Comparison of ENCODE assay signal across 37 mouse cellular contexts in genomic region chr7:47102970-47103369, GRCm38 (mm10). TPM values are rescaled to one million over a fixed set of nuclear protein-coding genes. Genes with fewer than 3 reads are reported as not detected.
"Had no signal": no experiment of that assay in that cellular context is flagged by ENCODE, and none has a peak within 500 bp of the region (broad histone marks: within the 10 kb centered on the region; RNA-seq: fewer than 3 reads in every experiment).

No protein-coding gene starts in this region.

- H3K4me2 ChIP-seq: limb, embryonic 12.5 days; limb, embryonic 13.5 days; limb, embryonic 15.5 days; liver, embryonic 11.5 days; liver, embryonic 12.5 days; liver, embryonic 13.5 days; liver, embryonic 15.5 days; lung, embryonic 14.5 days; lung, embryonic 15.5 days; midbrain, embryonic 11.5 days; midbrain, embryonic 12.5 days; midbrain, embryonic 13.5 days; midbrain, embryonic 15.5 days; neural tube, embryonic 12.5 days had no signal

- H3K4me1 ChIP-seq: limb, embryonic 10.5 days; limb, embryonic 12.5 days; limb, embryonic 13.5 days; limb, embryonic 15.5 days; liver, embryonic 12.5 days; liver, embryonic 13.5 days; liver, embryonic 15.5 days; midbrain, embryonic 10.5 days; midbrain, embryonic 12.5 days; midbrain, embryonic 15.5 days; neural tube, embryonic 12.5 days had no signal

- H3K4me3 ChIP-seq: limb, embryonic 10.5 days; limb, embryonic 12.5 days; limb, embryonic 13.5 days; limb, embryonic 15.5 days; liver, embryonic 12.5 days; liver, embryonic 13.5 days; liver, embryonic 15.5 days; lung, embryonic 15.5 days; midbrain, embryonic 10.5 days; midbrain, embryonic 12.5 days; midbrain, embryonic 13.5 days; midbrain, embryonic 15.5 days; myocyte; neural tube, embryonic 12.5 days had no signal

- ATAC-seq: liver, embryonic 12.5 days; liver, postnatal 0 days; midbrain, embryonic 13.5 days; midbrain, embryonic 15.5 days; midbrain, embryonic 16.5 days had no signal

- H3K36me3 ChIP-seq: limb, embryonic 10.5 days; limb, embryonic 12.5 days; limb, embryonic 13.5 days; limb, embryonic 15.5 days; liver, embryonic 12.5 days; liver, embryonic 13.5 days; liver, embryonic 15.5 days; lung, embryonic 15.5 days; midbrain, embryonic 10.5 days; midbrain, embryonic 12.5 days; neural tube, embryonic 12.5 days had no signal

- H3K27ac ChIP-seq: limb, embryonic 10.5 days; limb, embryonic 12.5 days; limb, embryonic 13.5 days; limb, embryonic 15.5 days; liver, embryonic 12.5 days; liver, embryonic 13.5 days; liver, embryonic 14.5 days; liver, embryonic 15.5 days; lung, embryonic 15.5 days; midbrain, embryonic 10.5 days; midbrain, embryonic 12.5 days; midbrain, embryonic 13.5 days; midbrain, embryonic 15.5 days; neural tube, embryonic 12.5 days had no signal

- H3K9ac ChIP-seq: limb, embryonic 12.5 days; limb, embryonic 13.5 days; limb, embryonic 15.5 days; liver, embryonic 12.5 days; liver, embryonic 13.5 days; liver, embryonic 14.5 days; liver, embryonic 15.5 days; liver, postnatal 0 days; lung, embryonic 14.5 days; lung, embryonic 15.5 days; midbrain, embryonic 12.5 days; midbrain, embryonic 13.5 days; midbrain, embryonic 15.5 days; neural tube, embryonic 12.5 days had no signal

- H3K27me3 ChIP-seq: limb, embryonic 12.5 days; limb, embryonic 13.5 days; limb, embryonic 15.5 days; liver, embryonic 12.5 days; liver, embryonic 13.5 days; liver, embryonic 15.5 days; lung, embryonic 15.5 days; megakaryocyte, embryonic 14.5 days; midbrain, embryonic 12.5 days; midbrain, embryonic 13.5 days; midbrain, embryonic 15.5 days; neural tube, embryonic 12.5 days had no signal

- H3K9me3 ChIP-seq: limb, embryonic 10.5 days; limb, embryonic 12.5 days; limb, embryonic 13.5 days; limb, embryonic 15.5 days; liver, embryonic 12.5 days; liver, embryonic 13.5 days; liver, embryonic 15.5 days; lung, embryonic 15.5 days; megakaryocyte, embryonic 14.5 days; midbrain, embryonic 10.5 days; midbrain, embryonic 12.5 days; midbrain, embryonic 13.5 days; midbrain, embryonic 15.5 days; neural tube, embryonic 12.5 days had no signal

- DNase-seq: left cerebral cortex, postnatal 4 days; liver; liver, embryonic 13.5 days; liver, postnatal 0 days; lung, adult 18-20 months; lung, adult 2 months; lung, embryonic 14.5 days; lung, postnatal 10 days; lung, postnatal 14 days; lung, postnatal 36 days; lung, postnatal 4 days; midbrain, embryonic 14.5 days had no signal

RNA-seq across cellular contexts. Expression of gene Ptpn5, which starts 30.5 kb away (rescaled TPM):
- total RNA-seq: liver, adult 2 months; megakaryocyte progenitor cell, adult 5-6 weeks; megakaryocyte, adult 5-6 weeks; megakaryocyte-erythroid progenitor cell, adult 5-6 weeks; monocyte, adult 5-6 weeks had no signal
- polyA plus RNA-seq: liver, embryonic 12.5 days; liver, embryonic 14.5 days; liver, embryonic 15.5 days; liver, embryonic 16.5 days; liver, postnatal 0 days; macrophage had no signal
